Mouse (Mus musculus): ENCODE measurements at regions not wholly inside any gene's neighbourhood (a gene's known extent, or its start where the extent isn't known, plus 50 kb on each side); places are given as distances from the start of the nearest gene placed in this dataset.
A peak's percentile ranks its signal among the peaks of the same experiment; 100 is the strongest.

DNA sequence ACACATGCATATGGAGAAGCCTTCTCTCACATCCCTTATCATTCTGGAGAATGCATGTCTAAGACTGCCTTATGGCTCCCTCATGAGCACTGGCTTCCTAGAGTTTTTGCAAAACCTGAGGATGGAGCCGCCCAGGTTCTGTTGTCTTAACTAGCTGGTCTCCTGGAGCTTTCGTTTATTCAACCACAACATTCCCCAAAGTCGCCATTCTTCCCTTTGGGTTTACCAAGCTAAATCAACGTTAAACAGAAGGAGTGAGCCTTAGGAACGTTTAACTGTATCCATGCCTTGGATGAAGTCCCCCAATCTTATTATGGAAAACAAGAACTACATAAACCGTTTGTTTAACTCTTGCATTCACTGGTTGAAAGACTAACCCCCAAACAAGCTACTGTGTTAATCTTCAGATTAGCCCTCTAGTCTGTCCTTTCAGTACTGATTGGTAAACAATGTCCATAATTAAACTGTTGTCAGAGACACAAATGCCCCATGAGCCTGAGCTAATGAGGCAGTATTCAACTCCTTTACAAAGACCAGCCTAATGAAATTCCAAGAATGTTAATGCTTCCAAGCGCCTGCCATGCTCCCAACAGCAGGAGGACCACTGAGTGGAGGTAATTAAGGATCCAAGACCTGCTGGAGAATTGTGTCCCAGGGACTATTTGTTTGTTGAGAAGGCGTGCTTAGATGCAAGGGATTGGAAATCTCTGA lies 121.1 kb upstream of the Cdkn3 start:
- DNase-seq (ENCODE audit: low read depth, low spot score) = peak; percentile 39

GRCm38 (mm10) chr14:46638516-46638915 lies 121.8 kb upstream of the Cdkn3 start:
- DNase-seq (ENCODE audit: low read depth, low spot score) = no peak

DNA sequence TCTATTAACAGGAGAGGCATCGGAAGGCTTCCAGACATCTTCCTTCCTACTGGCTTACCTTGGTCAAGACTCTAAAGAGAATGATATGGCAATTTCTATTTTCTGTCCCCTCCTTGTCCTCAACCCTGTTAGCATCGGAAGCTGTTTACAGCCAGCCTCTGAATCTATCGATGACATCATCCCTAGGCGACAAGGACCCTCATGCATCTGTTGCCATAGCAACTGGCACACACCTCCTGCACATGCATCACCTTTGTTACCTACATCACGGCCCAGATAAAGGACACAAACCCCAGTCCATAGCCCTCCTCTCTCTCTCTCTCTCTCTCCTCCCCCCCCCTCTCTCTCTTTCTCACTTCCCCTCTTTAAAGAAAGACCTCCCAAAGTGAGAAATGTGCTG lies 123.1 kb upstream of the Cdkn3 start:
- no peak for DNase-seq (ENCODE audit: low read depth, low spot score)

- no peak for DNase-seq (ENCODE audit: low read depth, low spot score)
Measured at GRCm38 (mm10) chr14:46636364-46636763, 124.0 kb upstream of the Cdkn3 start.

DNA sequence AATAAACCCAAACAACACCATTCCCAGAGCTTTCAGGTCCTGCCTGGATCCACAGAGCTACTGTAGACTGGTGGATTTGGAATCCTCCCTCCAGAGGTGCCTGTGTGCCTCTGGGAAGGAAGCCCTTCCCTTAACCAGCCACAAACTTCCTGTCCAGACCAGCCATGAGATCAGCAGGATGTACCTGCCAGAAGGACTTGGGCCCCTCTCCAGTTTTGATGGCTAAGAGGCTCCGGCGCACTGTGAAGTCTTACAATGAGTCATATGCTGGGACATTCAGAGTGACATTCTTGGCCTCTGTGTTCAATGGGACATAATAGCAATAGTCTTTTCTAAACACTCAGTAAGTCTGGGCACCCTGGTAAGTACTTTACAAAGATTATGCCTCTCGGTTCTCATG lies 125.0 kb upstream of the Cdkn3 start:
- no peak for DNase-seq (ENCODE audit: low read depth, low spot score)

DNA sequence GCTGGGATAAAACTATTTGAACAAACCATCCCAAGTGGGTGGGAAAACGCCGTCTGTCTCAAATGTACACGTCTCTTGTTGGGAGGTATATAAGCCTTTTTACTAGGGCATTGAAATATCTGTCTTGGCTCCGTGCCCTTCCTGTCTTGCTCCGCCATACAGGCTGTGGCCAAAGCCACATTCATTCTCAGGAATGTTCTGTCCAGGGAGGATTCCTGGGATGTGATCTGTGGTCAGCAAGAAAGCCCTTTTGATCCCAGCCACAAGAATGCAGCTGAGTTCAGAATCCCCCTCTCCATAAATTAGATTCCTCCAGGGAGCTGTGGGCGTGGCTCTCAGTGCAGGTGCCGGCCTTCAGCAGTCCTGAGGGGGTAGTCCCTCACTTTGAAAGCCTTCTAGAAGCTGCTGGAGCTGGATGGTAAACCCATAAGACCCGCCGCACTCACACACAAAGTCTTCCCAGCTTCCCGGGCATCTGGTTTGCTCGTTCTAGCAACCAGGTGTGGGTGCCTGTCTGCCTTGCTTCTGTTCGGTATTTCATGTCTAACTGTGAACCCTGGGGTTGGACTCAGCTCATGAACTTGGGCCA lies 125.6 kb upstream of the Cdkn3 start:
- DNase-seq (ENCODE audit: low read depth, low spot score) = peak; percentile 27

- DNase-seq (ENCODE audit: low read depth, low spot score) = no peak
Measured at GRCm38 (mm10) chr14:46634251-46634650, 126.1 kb upstream of the Cdkn3 start.

DNA sequence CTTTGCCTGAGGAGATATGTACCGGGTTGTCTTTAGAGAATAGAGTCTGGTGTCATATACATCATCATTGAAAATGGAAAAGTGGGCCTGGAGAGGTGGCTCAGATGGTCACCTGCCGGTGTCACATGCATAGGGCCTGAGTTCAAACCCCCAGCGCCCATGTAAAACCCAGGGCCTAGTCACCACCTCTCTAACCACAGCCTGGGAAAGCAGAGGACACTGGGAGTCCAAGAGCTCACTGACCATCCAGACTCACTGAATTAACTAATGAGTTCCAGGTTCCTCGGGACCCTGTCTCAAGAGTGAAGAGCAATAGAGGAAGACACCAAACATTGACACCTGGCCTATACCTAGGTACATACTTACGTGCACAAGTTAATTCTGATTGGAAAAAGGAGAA lies 132.7 kb upstream of the Cdkn3 start:
- no peak for DNase-seq (ENCODE audit: low read depth, low spot score)

DNA sequence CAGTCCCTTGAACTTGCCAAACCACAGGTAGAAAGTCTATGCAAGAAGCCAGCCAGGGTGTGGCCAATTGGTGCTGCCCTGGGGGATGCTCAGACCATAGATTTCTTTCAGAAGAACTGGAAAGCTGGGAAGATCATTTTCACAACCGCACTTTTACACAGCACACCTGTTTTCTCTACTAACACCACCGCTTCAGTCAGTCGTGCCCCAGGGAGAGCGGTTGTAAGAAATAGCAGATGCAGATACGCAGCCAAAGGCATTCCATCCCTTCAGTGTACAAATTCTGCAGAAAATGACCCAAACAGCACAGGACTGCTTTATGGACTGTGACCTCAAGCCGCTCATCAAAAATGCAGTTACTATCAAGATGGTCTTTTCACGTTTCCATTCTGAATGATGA lies 134.6 kb upstream of the Cdkn3 start:
- no peak for DNase-seq (ENCODE audit: low read depth, low spot score)

- no peak for DNase-seq (ENCODE audit: low read depth, low spot score)
Measured at GRCm38 (mm10) chr14:46623645-46624044, 136.7 kb upstream of the Cdkn3 start.

DNA sequence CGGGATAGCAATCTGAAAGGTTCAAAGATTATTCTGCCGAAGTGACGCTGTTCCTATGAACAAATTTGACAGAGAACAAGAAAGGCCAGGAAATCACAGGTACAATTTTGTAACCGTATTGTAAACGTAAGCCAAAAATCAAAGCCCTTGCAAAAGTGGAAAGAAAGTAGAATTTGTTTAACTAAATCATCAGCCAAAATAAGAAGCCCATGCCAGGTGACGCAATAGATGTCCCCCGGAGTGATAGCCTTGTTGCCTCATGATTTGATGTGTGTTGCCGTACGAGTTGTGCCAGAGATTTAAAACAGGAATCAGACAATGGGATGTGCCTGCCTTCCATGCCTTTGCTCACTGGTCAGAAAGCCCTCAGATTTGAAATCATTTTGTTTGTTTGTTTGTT lies 144.3 kb upstream of the Cdkn3 start:
- no peak for DNase-seq (ENCODE audit: low read depth, low spot score)

DNA sequence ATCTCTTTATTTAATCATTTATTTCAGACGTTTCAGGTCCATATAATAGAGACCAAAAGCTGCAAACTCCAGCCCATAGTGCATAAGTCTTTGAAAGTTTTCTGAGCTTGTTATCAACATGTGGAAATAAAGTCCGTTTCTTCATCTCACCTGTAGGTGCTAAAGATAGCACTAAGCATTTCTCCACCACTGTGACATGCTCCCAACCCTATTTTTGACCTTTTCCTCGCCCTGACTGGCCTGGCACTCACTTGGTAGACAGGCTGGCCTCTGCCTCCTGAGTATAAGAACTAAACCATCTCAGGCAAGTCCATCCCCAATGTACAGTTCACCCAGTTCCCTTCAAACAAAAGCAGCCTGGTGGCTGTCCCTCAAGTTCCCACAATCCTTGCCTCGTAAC lies 145.4 kb upstream of the Cdkn3 start:
- no peak for DNase-seq (ENCODE audit: low read depth, low spot score)

DNA sequence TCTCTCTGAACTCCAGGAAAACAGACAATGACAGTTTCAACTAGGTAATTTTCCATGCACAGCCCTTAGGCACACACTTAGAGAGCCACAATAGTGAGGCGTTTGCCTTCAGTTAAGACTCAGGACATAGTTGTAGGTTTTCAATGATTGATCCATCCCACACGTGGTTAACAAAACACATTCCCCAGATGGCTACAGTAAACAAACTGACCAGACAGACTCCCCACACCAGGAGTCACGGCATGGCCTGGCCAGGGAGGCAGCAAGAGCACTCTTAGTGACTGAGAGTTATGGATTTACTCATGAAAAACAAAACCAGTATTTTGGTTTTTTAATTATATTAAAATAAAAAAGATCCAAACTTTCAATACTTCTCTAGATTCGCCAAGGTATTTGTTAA lies 146.6 kb upstream of the Cdkn3 start:
- DNase-seq (ENCODE audit: low read depth, low spot score) = no peak

DNA sequence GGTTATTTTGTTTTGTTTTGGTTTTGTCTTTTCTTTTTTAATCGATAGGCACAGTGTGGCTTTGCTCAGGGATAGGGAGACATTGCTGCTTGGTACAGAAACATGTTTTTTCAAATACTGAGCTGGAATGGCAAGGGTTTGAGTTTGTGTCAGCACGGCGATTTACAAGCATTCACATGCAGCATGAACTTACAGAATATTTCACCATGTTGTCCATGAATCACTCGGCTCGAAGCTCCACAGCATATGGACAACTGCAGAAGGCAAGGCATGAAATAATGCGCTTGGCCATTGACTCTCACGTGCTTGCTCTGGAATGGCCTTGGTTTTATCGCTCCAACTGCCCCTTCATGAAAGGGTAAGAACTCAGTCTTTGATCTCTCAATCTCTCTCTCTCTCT lies 147.1 kb upstream of the Cdkn3 start:
- no peak for DNase-seq (ENCODE audit: low read depth, low spot score)

DNA sequence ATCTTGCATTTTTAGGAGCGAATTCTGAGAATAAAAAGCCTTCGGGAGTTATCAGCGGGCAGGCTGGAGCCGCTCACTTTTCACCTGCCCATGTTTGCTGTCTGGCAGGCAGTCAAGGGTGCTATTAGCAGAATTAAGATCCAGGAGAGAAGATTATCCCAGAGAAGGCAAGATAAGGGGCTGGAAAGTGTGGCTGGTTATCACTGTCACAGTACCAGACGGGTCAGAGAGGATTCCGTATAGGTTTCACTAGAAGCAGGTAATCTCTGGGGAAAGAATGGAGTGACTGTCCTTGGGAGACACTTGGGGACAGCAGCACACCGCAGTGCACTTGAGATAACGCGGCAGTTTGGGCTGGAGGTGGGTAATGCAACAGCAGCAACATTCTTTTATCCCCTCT lies 147.8 kb upstream of the Cdkn3 start:
- no peak for DNase-seq (ENCODE audit: low read depth, low spot score)

DNA sequence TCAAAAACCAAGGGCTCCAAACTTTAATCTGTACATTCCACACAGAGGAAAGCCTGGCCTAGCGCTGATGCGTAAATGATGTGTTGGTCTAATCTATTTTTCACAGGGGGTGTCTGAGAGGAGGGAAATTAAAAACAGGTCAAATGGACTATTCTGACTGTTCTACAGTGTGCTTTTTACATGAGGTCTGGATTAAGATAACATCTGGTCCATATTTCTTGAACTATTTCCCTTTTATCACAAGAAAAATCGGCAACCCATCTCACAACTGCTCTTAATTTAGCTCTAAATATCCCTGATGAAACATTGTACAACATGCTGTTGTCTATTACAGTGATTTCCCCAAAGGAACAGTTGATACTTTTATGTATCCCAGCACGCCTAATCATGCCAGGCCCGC lies 149.4 kb upstream of the Cdkn3 start:
- no peak for DNase-seq (ENCODE audit: low read depth, low spot score)

DNA sequence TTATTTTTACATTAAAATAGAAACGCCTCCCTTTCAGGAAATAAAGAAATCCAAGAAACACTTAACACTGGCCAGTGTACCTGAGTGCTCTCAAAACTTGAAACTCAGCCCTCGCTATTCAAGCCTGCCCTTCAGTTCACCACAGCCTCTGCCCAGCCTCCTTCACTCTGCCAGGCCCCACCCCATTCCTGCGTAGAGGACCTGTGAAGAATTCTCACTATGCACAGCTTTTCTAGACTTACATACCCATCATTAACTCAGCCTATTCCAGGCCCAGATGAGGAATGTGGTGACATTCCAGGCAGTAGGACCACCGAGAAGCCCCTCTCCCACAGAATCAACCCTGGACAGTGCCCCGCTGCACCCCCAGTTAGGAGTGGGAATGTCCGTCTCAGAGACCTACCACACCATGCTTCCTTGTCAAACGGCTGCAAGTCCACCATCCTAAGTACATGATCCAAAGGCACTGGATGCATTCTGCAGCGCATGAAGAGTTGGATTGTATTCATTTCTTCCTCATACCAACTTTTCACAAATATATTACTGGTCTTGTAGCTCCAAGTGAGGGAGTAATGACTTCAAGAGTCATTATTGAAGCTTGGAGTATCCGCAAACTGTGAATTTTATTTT lies 150.0 kb upstream of the Cdkn3 start:
- DNase-seq (ENCODE audit: low read depth, low spot score) = peak; percentile 10

DNA sequence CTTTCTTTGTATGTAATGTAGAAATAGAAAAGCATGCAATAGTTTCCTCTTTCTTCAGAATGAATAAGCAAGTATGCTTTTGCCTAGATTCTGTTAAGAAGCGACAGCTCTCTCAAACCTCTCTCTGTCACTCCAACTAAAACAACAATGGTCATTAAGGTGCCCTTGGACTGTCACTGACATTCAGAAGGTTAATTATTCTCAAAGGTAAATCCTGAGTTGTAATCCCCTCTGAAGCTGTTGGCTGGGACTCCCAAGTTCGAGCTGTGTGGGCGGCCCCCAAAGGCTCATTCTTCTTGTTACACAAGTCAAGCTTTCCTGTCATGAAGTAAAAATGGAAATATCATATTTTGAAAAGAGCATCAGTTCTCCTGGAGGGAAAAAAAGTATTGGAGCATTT lies 153.6 kb upstream of the Cdkn3 start:
- no peak for DNase-seq (ENCODE audit: low read depth, low spot score)

GRCm38 (mm10) chr14:46606037-46606436 lies 154.3 kb upstream of the Cdkn3 start:
- no peak for DNase-seq (ENCODE audit: low read depth, low spot score)

- DNase-seq (ENCODE audit: low read depth, low spot score) = no peak
Measured at GRCm38 (mm10) chr14:46604886-46605531, 155.3 kb upstream of the Cdkn3 start.

GRCm38 (mm10) chr14:46604156-46604885 lies 156.0 kb upstream of the Cdkn3 start:
- DNase-seq (ENCODE audit: low read depth, low spot score) = no peak

DNA sequence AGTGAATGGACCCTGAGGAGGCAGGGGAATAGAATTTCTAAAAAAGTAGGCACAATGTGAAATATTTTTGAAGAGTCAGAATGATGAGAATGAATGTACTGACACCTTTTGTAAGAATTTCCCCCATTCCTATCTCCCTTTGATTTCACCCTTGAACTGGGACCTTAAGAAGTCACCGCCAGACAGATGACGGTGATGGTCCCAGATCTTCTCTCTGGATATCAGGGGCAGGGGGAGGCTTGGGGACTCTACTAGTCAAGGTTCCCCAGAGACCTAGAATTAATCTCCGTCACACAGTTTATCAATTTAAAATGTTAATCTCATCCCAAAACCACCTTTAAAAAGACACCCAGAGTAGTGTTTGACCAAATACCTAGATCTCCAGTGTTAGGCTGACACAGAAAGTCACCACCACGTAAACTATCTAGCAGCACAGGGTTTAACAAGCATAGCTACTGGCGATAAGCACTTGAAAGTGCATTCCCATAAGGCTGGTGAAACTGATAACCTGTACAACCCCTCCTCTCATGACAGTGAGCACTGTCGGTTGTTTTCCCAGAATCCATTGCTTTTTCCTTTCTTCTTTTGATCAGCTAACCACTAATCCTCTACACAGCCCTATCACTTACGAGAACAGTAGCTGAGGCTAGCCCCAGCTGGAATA lies 163.5 kb upstream of the Cdkn3 start:
- no peak for DNase-seq (ENCODE audit: low read depth, low spot score)

Data from ZHBTc4 (cell line).